Mouse (Mus musculus): ENCODE results near the gene Cnot6l. TPM values are rescaled to one million over a fixed set of nuclear protein-coding genes. Genes with fewer than 3 reads are reported as not detected.
A peak's percentile ranks its signal among the peaks of the same experiment; 100 is the strongest.

Gene Cnot6l
- total RNA-seq (2015) (87.4 and 95.4 TPM in 2 replicates), total RNA-seq (2017) (81.4 and 85.0 TPM in 2 replicates)

GRCm38 (mm10) chr5:96164021-96164411 is at the start of gene Cnot6l:
TSS of gene Cnot6l (minus strand) at chr5:96164171.
- peak; percentile 36 for ATAC-seq (ENCODE audit: poor library complexity, severe bottlenecking)

DNA sequence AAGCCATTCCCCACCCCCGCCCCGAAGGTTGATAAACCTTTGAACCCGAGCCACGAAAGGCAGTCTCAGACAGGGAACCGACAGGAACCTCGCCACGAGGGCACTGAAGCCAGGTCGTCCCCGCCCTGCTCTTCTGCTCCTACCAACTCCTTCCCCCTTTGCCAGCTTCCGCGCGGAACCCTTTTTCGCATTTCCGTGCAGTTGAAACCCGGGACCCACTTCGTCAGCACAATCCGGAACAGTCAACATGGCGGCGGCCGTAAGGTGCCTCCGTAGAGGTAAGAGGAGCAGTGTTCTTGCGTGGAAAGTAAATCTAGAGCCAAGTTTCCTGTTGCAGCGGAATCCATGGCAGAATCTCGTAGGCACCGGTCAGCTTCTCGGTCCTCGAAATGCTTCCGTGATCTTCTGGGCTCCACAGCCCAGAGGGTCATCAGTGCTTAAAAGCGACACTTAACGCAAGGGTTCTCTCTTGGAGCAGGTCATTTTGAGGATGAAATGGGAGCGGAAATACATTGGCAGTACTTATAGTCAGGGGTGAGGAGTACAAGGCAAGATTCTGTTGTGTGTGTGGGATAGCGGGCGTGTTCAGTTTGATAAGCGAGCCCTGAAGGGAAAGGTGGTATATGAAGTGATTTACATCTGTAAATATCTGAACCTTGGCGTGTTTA is 46.1 kb upstream of the Cnot6l start:
- peak; percentile 97 for ATAC-seq (ENCODE audit: poor library complexity, severe bottlenecking)

GRCm38 (mm10) chr5:96209459-96209858 is 45.5 kb upstream of the Cnot6l start, which contains the start of gene Mrpl1:
TSS of gene Mrpl1 (plus strand) at chr5:96209493.
- ATAC-seq (ENCODE audit: poor library complexity, severe bottlenecking) = peak; percentile 41

DNA sequence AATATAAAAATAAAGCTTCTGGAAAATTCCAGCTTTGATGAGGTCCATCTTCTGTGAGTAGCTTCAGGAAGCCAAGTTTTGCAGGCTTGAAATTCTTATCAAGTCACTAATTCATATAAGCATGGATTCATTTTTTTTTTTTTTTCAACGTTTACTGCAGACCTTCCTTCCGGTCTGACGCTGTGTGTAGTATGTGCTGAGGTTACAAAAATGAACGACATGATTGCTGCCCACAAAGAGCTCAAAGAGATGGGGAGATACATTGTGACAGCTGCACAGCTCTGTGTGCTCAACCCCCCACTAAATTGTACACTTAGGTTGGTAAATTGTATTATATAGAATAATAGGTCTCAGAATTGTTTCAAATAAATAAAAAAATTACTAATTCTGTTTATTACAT is 44.6 kb upstream of the Cnot6l start:
- ATAC-seq (ENCODE audit: poor library complexity, severe bottlenecking) = no peak

GRCm38 (mm10) chr5:96207531-96207930 is 43.6 kb upstream of the Cnot6l start:
- ATAC-seq (ENCODE audit: poor library complexity, severe bottlenecking) = no peak

DNA sequence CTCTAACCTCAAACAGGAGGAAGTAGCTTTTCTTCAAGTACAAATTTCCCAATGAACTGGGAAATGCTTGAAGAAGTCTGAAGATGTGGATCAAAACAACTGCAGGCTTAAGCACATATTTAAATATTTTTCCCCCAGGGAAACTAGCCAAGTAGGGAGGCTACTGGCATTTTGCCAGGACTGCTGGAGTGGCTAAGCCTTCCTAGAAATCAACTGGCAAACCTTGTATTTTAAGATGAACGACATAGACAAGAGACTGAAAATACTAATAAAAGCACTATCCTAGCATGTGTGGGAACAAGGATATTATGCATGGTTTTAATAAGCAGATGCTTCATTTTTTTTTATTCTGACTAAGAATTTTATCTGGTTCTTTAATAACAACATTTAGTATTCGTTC is 42.9 kb upstream of the Cnot6l start:
- no peak for ATAC-seq (ENCODE audit: poor library complexity, severe bottlenecking)

- 0 out of 2 replicates have a peak, but pooled peaks have one; percentile 31 for ATAC-seq (ENCODE audit: poor library complexity, severe bottlenecking)
Observed at GRCm38 (mm10) chr5:96201462-96202154, 37.6 kb upstream of the Cnot6l start.

DNA sequence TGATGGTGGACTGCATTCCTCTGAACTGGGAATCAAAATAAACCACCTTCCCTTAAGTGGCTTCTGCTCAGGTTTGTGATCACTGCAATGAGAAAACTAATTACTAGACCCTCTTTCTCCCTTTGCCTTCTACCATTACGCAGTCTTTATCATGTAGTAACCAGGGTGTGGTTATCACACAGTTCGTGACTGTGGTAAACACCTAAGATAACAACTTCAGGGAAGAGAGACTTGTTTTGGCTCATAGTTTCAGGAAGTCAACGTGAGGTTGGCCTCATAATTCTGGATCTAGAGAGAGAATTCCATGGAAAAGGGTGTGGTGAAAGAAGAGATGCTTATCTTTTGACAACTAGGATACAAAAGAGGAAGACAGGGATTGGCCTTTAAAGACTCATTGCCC is 36.3 kb upstream of the Cnot6l start:
- 0 out of 2 replicates have a peak, but pooled peaks have one; percentile 24 for ATAC-seq (ENCODE audit: poor library complexity, severe bottlenecking)

- ATAC-seq (ENCODE audit: poor library complexity, severe bottlenecking) = no peak
Observed at GRCm38 (mm10) chr5:96198271-96198670, 34.3 kb upstream of the Cnot6l start.

DNA sequence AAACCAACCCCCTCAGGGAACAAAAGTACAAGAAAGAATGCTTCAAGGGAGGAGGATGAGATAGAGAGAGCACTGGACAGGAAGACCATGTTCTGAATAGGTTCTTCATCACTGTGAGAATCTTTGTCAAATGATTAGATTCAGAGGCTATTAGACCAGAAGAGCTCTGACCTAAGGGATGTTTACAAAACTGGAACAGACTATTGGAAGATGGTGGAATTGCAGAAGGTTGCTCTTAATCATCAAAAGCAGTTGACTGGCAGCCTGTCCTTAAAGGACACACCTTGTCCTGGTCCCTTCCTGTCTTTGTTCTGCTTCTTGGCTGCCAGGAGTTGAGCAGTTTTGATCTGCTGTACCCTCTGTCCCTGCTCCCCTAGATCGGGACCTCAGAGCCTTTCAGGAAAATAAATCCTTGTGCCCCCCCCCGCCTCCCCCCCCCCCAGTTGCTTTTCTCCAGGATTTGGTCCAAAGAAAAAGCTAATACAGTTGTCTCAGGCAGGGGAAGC is 32.6 kb upstream of the Cnot6l start:
- ATAC-seq (ENCODE audit: poor library complexity, severe bottlenecking) = no peak

- ATAC-seq (ENCODE audit: poor library complexity, severe bottlenecking) = no peak
Observed at GRCm38 (mm10) chr5:96191251-96191650, 27.3 kb upstream of the Cnot6l start.

GRCm38 (mm10) chr5:96189761-96190160 is 25.8 kb upstream of the Cnot6l start:
- no peak for ATAC-seq (ENCODE audit: poor library complexity, severe bottlenecking)

DNA sequence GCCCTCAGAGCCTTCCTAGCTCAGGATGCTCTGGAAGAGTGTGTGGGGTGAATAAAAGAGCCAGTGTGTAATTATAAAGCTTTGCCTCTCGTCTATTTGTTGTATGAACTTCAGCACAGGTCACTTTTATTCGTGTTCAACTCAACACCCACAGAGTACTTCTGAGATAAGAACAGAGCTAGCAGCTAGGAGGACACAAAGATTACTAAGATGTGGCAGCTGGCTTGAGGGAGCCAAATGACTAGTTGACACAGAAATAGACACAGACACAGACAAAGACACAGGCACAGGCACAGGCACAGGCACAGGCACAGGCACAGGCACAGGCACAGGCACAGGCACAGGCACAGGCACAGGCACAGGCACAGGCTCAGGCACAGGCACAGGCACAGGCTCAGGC is 20.0 kb upstream of the Cnot6l start:
- no peak for ATAC-seq (ENCODE audit: poor library complexity, severe bottlenecking)

GRCm38 (mm10) chr5:96183211-96183610 is 19.2 kb upstream of the Cnot6l start:
- no peak for ATAC-seq (ENCODE audit: poor library complexity, severe bottlenecking)

- peak; percentile 99 for ATAC-seq (ENCODE audit: poor library complexity, severe bottlenecking)
Observed at GRCm38 (mm10) chr5:96176879-96177358, 12.9 kb upstream of the Cnot6l start.

DNA sequence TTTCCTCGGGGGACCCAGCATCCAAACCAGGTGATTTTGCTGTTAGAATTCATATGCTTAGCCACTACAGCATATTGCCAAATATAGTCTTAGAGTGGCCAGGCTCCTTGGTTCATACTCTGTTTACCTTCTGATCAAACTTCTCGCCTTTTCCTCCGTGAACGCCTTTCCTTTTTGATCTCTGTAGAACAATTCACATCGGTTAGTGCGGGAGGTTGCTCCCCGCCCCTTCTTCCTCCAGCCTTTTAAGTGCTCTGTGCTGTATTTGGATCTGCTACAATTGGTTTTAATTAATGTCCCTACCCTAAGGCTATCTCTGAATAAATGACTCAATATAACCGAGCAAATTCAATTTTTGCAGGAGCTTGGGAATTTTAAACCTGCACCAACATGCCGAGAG is 12.2 kb upstream of the Cnot6l start:
- ATAC-seq (ENCODE audit: poor library complexity, severe bottlenecking) = no peak

GRCm38 (mm10) chr5:96171765-96172164 is 7.8 kb upstream of the Cnot6l start:
- ATAC-seq (ENCODE audit: poor library complexity, severe bottlenecking) = no peak

DNA sequence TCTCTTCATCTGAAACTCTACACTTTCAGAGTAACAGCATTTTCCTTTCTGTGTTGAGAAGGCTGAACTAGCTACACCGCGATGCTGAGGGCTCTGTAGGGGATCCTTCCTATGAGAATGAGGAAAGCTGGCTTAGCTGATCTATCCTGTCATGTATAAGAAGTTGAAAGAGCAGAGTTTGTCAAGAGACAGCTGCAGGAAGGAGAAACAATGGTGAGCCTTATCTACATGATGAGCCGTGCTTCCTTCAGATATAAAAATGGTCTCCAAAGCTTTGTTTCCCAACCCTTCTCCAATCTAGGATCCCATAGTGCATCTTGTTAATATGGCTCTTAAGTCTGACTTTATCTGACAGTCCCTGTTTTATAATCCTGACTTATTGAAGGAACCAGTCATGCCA is 6.5 kb upstream of the Cnot6l start:
- ATAC-seq (ENCODE audit: poor library complexity, severe bottlenecking) = no peak

DNA sequence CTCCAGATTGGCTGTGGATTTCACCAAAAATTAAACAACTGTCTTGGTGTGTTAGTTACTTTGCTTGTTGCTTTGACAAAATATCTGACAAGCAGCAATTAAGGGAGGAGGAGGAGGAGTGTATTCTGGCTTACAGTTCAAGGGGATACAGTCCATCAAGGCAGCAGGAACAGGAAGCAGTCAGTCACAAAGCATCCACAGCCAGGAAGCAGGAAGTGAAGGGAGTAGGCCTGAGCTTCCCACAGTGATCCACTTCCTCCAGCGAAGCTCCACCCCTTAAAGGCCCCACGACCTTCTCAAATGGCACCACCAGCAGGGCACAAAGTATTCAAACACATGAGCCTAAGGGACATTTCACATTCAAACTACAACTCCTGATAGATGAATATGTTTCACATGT is 2.8 kb upstream of the Cnot6l start:
- ATAC-seq (ENCODE audit: poor library complexity, severe bottlenecking) = 0 out of 2 replicates have a peak, but pooled peaks have one; percentile 8

- no peak for ATAC-seq (ENCODE audit: poor library complexity, severe bottlenecking)
Observed at GRCm38 (mm10) chr5:96163396-96164020, 463 bp downstream of the Cnot6l start.
